Mouse (Mus musculus) cerebellum, adult 2 months (tissue): ENCODE results near the gene Kat8. TPM values are rescaled to one million over a fixed set of nuclear protein-coding genes. Genes with fewer than 3 reads are reported as not detected.

Experiments used
- DNase-seq, 2 experiments: peaks; one replicate each; pipeline ENCODE4 v3.0.0; 2021
- H3K27ac ChIP-seq: fragments of 200-500 bp; 2 replicates; pipeline ENCODE4 v1.5.1; 2012; ENCODE audit warnings: low read length, control low read depth, inconsistent platforms; ENCODE audit not compliant: insufficient read depth
- H3K27me3 ChIP-seq: fragments of 200-500 bp; 2 replicates; pipeline ENCODE4 v1.6.1; 2012; ENCODE audit warnings: inconsistent platforms, mild to moderate bottlenecking, low read length, moderate library complexity; ENCODE audit not compliant: control insufficient read depth, insufficient read depth
- H3K4me1 ChIP-seq: fragments of 200-500 bp; 2 replicates; pipeline ENCODE4 v1.6.1; 2011; ENCODE audit warnings: low read length; ENCODE audit not compliant: control insufficient read depth, insufficient read depth
- H3K4me3 ChIP-seq: fragments of 200-500 bp; replicated peaks from 2 replicates; pipeline ENCODE3; 2011; ENCODE audit warnings: mild to moderate bottlenecking, low read depth, low read length, control low read depth; ENCODE audit not compliant: insufficient read depth
- CTCF ChIP-seq: fragments of 200-500 bp; IDR thresholded peaks from 2 replicates; pipeline ENCODE4 v1.5.1; 2011; ENCODE audit warnings: low read depth, mild to moderate bottlenecking, control low read depth, low read length, moderate library complexity, borderline replicate concordance; ENCODE audit not compliant: insufficient read depth
- POLR2A ChIP-seq: fragments of 200-500 bp; IDR thresholded peaks from 2 replicates; pipeline ENCODE4 v1.6.1; 2011; ENCODE audit warnings: low read length, control low read depth, borderline replicate concordance; ENCODE audit not compliant: insufficient read depth
- WGBS: fragments of 180-500 bp; shearing (Covaris S2); methylation state at CpG from one replicate; pipeline ENCODE4 v1.1.7; 2018; 5-methylcytosine and 5-hydroxymethylcytosine counted together
- polyA plus RNA-seq: library from polyadenylated mRNA; depleted of rRNA; stranded (reverse); fragments of >200 nt; gene quantifications from 2 replicates; pipeline ENCODE4 v1.2.3, GENCODE M21; 2012

Gene Kat8
- polyA plus RNA-seq, 1 experiment: 49.1 TPM

GRCm38 (mm10) chr7:127928596-127928995, 16.3 kb downstream of the Kat8 start:
- DNase-seq: no peak
- H3K27me3 ChIP-seq: no peaks in the 10 kb centered on the region
- no peaks in the 10 kb centered on the region for H3K4me1 ChIP-seq
- WGBS: 27% methylated on average over 5 of the region's 5 CpGs
- no peak for TF ChIP-seq POLR2A
- no peak for TF ChIP-seq CTCF
- no peak overlapping the region for H3K4me3 ChIP-seq
- no peak overlapping the region for H3K27ac ChIP-seq

DNA sequence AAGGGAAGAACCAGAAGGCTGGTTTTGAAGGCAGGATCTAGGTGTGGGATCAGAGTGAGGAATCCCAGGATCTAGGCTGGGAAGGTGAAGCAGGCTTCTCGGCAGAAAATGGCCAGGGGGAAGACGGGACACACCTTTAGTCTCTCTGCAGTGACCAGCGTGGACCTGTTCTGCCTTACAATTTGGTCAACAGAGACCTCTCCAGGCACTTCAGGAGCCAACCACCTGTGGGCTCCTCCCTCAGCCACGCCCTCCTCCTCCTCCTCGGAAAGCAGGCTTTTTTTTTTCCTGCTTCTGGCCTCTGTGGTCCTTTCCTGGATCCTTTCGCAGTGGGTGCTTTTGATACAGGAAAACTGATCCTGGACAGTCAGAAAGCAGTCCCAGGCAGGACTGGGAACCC, 17.6 kb downstream of the Kat8 start, which contains the start of gene Prss8:
Prss8 (minus strand) TSS at position 182 of the 400 bp plus-strand sequence.
- Histone ChIP-seq H3K4me3 (no peak within 1 kb of the TSS), H3K27me3 (no peaks in the 10 kb centered on the region), H3K27ac (no peak within 1 kb of the TSS), H3K4me1 (no peaks in the 10 kb centered on the region)
- 14% methylated on average over 6 of the region's 6 CpGs for WGBS
- no peak for TF ChIP-seq POLR2A
- no peak for DNase-seq

GRCm38 (mm10) chr7:127930636-127931035, 18.3 kb downstream of the Kat8 start:
- Histone ChIP-seq H3K27ac (no peak overlapping the region), H3K4me1 (no peaks in the 10 kb centered on the region), H3K4me3 (no peak overlapping the region), H3K27me3 (no peaks in the 10 kb centered on the region)
- TF ChIP-seq CTCF (no peak), POLR2A (no peak)
- WGBS: 72% methylated on average over 5 of the region's 5 CpGs
- no peak for DNase-seq

DNA sequence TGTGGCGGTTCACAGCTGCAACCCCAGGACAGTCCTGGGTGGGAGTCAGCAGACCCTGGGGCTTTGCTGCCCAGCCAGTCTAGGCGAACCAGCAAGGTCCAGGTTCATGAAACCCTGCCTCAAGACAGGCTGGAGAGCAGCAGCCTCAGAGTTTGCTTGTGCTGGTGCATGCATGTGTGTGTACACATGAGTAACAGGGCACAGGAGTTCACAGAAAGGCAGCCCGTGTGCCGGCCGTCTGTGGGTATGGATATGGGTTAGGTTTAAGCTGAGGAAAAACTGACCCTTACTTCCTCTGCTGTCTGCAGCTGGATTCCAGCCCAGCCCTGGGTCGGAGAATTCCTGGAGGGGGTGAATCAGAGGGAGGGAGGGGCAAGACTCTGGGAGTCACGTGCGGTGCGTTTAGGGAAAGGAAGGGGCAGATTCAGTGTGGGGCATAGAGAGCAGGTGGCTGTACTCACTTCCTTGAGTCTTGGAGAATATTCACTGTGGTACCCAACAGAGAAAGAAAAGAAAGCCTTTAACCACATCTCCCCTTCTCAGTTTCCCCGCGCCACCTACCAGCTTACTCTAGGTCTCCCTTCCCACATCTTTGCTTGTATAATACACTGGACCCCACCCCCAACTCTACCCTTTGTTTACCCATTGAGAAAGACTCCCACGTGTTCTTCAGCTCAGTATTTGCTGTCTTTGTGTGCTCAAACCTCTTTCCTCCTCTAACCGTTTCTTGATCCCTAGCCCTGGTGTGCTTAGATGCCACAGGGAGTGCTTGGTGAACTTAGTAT, 19.2 kb downstream of the Kat8 start:
- Histone ChIP-seq H3K4me1 (no peaks in the 10 kb centered on the region), H3K27me3 (no peaks in the 10 kb centered on the region), H3K27ac (no peak overlapping the region), H3K4me3 (no peak overlapping the region)
- no peak for DNase-seq
- WGBS: 46% methylated on average over 13 of the region's 13 CpGs
- TF ChIP-seq CTCF (no peak), POLR2A (no peak)

- DNase-seq: no peak
- Histone ChIP-seq H3K27me3 (no peaks in the 10 kb centered on the region), H3K4me3 (no peak overlapping the region), H3K4me1 (no peaks in the 10 kb centered on the region), H3K27ac (no peak overlapping the region)
- WGBS: 41% methylated on average over 13 of the region's 13 CpGs
- no peak for TF ChIP-seq CTCF
- TF ChIP-seq POLR2A: no peak
These were observed 20.1 kb downstream of the Kat8 start for GRCm38 (mm10) chr7:127932273-127933031.

GRCm38 (mm10) chr7:127934075-127934474, 21.8 kb downstream of the Kat8 start:
- no peaks in the 10 kb centered on the region for H3K4me1 ChIP-seq
- no peak for TF ChIP-seq CTCF
- no peak for TF ChIP-seq POLR2A
- H3K4me3 ChIP-seq: no peak overlapping the region
- H3K27ac ChIP-seq: no peak overlapping the region
- DNase-seq: no peak
- 74% methylated on average over 5 of the region's 5 CpGs for WGBS
- H3K27me3 ChIP-seq: no peaks in the 10 kb centered on the region

GRCm38 (mm10) chr7:127935028-127935722, 22.9 kb downstream of the Kat8 start:
- H3K4me1 ChIP-seq: no peaks in the 10 kb centered on the region
- DNase-seq: peak; percentile 95
- H3K4me3 ChIP-seq: peak overlapping the region; percentile 68
- 6% methylated on average over 32 of the region's 32 CpGs for WGBS
- no peaks in the 10 kb centered on the region for H3K27me3 ChIP-seq
- TF ChIP-seq POLR2A (peak; percentile 56; the same call in 1 of the 2 replicates), CTCF (peak; percentile 79)
- H3K27ac ChIP-seq: peak overlapping the region; percentile 74

- WGBS: under 1% methylated on average over 38 of the region's 38 CpGs
These were observed 23.4 kb downstream of the Kat8 start for GRCm38 (mm10) chr7:127935748-127936159.

More at GRCm38 (mm10) chr7:127935748-127936159, 23.4 kb downstream of the Kat8 start:
- H3K27ac ChIP-seq: peak overlapping the region; percentile 74
- no peak for TF ChIP-seq CTCF
- TF ChIP-seq POLR2A: no peak
- H3K4me1 ChIP-seq: no peaks in the 10 kb centered on the region
- H3K4me3 ChIP-seq: peak overlapping the region; percentile 68
- DNase-seq: no peak
- no peaks in the 10 kb centered on the region for H3K27me3 ChIP-seq
